Mouse (Mus musculus): ENCODE measurements around the gene Ogdhl. TPM values are rescaled to one million over a fixed set of nuclear protein-coding genes. Genes with fewer than 3 reads are reported as not detected.

The Ogdhl gene
- polyA plus RNA-seq (2015; fragmentation: Nextera tagmentation; extraction: Ambion mirVana): 0.49 and 0.58 TPM in 2 replicates

- no peaks in the 10 kb centered on the region for H3K36me3 ChIP-seq (replicated peaks; ENCODE audit: insufficient read depth, low read length)
- H3K27me3 ChIP-seq (ENCODE audit: insufficient read depth, low read length): no peaks in the 10 kb centered on the region
- no peaks in the 10 kb centered on the region for H3K9me3 ChIP-seq (ENCODE audit: low read length)
- peaks cover 4% of the 10 kb centered on the region for H3K4me1 ChIP-seq (ENCODE audit: insufficient read depth)
- DNase-seq (peak; percentile 78), ATAC-seq (peak; percentile 59)
- WGBS (ENCODE audit: insufficient replicate concordance): 4% methylated on average over 49 of the region's 50 CpGs
- peak within 1 kb of the TSS; percentile 84 for H3K4me2 ChIP-seq (ENCODE audit: low read depth, low read length)
- TF ChIP-seq EP300 (IDR thresholded peaks at IDR 0.05; ENCODE audit: low read depth): no peak
- TF ChIP-seq CTCF (IDR thresholded peaks at IDR 0.05; ENCODE audit: low read depth): no peak
- no peak within 1 kb of the TSS for H3K27ac ChIP-seq (ENCODE audit: low read depth)
- H3K4me3 ChIP-seq (ENCODE audit: low read depth, low read length): peak within 1 kb of the TSS; percentile 58
- 0 out of 2 replicates have a peak within 1 kb of the TSS, but pooled peaks have one; percentile 34 for H3K9ac ChIP-seq (replicated peaks)
Measured at GRCm38 (mm10) chr14:32321732-32322685, at the start of gene Ogdhl. Ogdhl (plus strand) TSS chr14:32322019.

- Histone ChIP-seq H3K27me3 (ENCODE audit: insufficient read depth, low read length) (no peaks in the 10 kb centered on the region), H3K9me3 (ENCODE audit: low read length) (no peaks in the 10 kb centered on the region), H3K4me3 (ENCODE audit: low read depth, low read length) (no peak overlapping the region), H3K36me3 (replicated peaks; ENCODE audit: insufficient read depth, low read length) (peaks cover 19% of the 10 kb centered on the region; the same call in 1 of the 2 replicates), H3K9ac (replicated peaks) (no peak overlapping the region), H3K27ac (ENCODE audit: low read depth) (no peak overlapping the region), H3K4me2 (ENCODE audit: low read depth, low read length) (no peak overlapping the region), H3K4me1 (ENCODE audit: insufficient read depth) (no peaks in the 10 kb centered on the region)
- ATAC-seq: no peak
- TF ChIP-seq EP300 (IDR thresholded peaks at IDR 0.05; ENCODE audit: low read depth) (no peak), CTCF (IDR thresholded peaks at IDR 0.05; ENCODE audit: low read depth) (no peak)
- 82% methylated on average over 12 of the region's 12 CpGs for WGBS (ENCODE audit: insufficient replicate concordance)
- no peak for DNase-seq
Measured at GRCm38 (mm10) chr14:32301622-32302021, 20.2 kb upstream of the Ogdhl start.

GRCm38 (mm10) chr14:32302423-32302822 lies 19.4 kb upstream of the Ogdhl start:
- Histone ChIP-seq H3K9me3 (ENCODE audit: low read length) (no peaks in the 10 kb centered on the region), H3K36me3 (replicated peaks; ENCODE audit: insufficient read depth, low read length) (peaks cover 19% of the 10 kb centered on the region; the same call in 1 of the 2 replicates), H3K4me3 (ENCODE audit: low read depth, low read length) (no peak overlapping the region), H3K4me2 (ENCODE audit: low read depth, low read length) (no peak overlapping the region), H3K9ac (replicated peaks) (no peak overlapping the region), H3K27me3 (ENCODE audit: insufficient read depth, low read length) (no peaks in the 10 kb centered on the region), H3K27ac (ENCODE audit: low read depth) (no peak overlapping the region), H3K4me1 (ENCODE audit: insufficient read depth) (no peaks in the 10 kb centered on the region)
- ATAC-seq (no peak), DNase-seq (no peak)
- TF ChIP-seq EP300 (IDR thresholded peaks at IDR 0.05; ENCODE audit: low read depth) (no peak), CTCF (IDR thresholded peaks at IDR 0.05; ENCODE audit: low read depth) (no peak)
- 88% methylated on average over 7 of the region's 7 CpGs for WGBS (ENCODE audit: insufficient replicate concordance)

DNA sequence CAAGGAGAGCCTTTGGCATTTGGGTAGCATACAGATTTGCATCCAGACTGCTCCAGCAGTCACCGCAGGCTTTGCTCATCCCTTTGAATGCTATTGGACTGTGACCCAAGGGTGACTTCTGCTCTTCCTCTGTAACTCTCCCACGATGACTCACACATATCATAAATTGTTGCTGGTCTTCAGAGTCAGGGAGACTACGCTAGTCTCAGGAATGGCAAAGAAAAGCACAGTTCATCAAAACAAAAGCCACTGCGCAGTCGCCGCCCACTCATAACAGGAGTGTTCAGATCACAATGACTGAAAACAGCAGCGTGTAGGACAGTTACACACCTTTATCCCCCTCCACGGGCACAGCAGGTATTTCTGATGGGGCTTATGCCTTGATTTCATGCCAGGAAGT lies 16.9 kb upstream of the Ogdhl start:
- no peaks in the 10 kb centered on the region for H3K27me3 ChIP-seq (ENCODE audit: insufficient read depth, low read length)
- H3K4me3 ChIP-seq (ENCODE audit: low read depth, low read length): no peak overlapping the region
- TF ChIP-seq CTCF (IDR thresholded peaks at IDR 0.05; ENCODE audit: low read depth): no peak
- no peak for TF ChIP-seq EP300 (IDR thresholded peaks at IDR 0.05; ENCODE audit: low read depth)
- H3K27ac ChIP-seq (ENCODE audit: low read depth): no peak overlapping the region
- no peak overlapping the region for H3K9ac ChIP-seq (replicated peaks)
- DNase-seq (peak; percentile 9), ATAC-seq (no peak)
- no peaks in the 10 kb centered on the region for H3K4me1 ChIP-seq (ENCODE audit: insufficient read depth)
- WGBS (ENCODE audit: insufficient replicate concordance): 83% methylated on average over 8 of the region's 8 CpGs
- no peaks in the 10 kb centered on the region for H3K9me3 ChIP-seq (ENCODE audit: low read length)
- H3K36me3 ChIP-seq (replicated peaks; ENCODE audit: insufficient read depth, low read length): peaks cover 4% of the 10 kb centered on the region; the same call in 1 of the 2 replicates
- no peak overlapping the region for H3K4me2 ChIP-seq (ENCODE audit: low read depth, low read length)

DNA sequence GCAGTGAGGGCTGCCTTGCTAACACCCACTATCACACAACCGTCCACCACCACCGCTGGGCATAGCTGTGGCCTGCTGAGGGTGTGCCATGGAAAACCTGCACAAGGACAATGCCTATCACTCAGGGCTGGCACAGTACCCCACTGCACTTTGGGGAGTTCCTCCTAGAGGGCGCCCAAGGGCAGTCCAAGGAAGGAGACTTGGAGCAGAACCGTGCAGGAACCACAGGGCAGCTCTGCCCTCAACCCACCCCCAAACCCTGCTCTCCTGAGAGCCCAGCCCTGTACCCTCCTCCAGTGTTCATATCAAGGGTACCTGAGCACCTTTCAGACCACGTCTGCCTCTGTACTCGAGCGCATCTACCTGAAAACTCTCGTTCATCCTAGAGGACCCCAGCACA lies 11.9 kb upstream of the Ogdhl start:
- no peaks in the 10 kb centered on the region for H3K36me3 ChIP-seq (replicated peaks; ENCODE audit: insufficient read depth, low read length)
- H3K27me3 ChIP-seq (ENCODE audit: insufficient read depth, low read length): no peaks in the 10 kb centered on the region
- H3K4me1 ChIP-seq (ENCODE audit: insufficient read depth): no peaks in the 10 kb centered on the region
- ATAC-seq (no peak), DNase-seq (peak; percentile 48)
- no peaks in the 10 kb centered on the region for H3K9me3 ChIP-seq (ENCODE audit: low read length)
- H3K27ac ChIP-seq (ENCODE audit: low read depth): no peak overlapping the region
- 44% methylated on average over 8 of the region's 8 CpGs for WGBS (ENCODE audit: insufficient replicate concordance)
- H3K4me3 ChIP-seq (ENCODE audit: low read depth, low read length): no peak overlapping the region
- peak; percentile 65 for TF ChIP-seq CTCF (IDR thresholded peaks at IDR 0.05; ENCODE audit: low read depth)
- TF ChIP-seq EP300 (IDR thresholded peaks at IDR 0.05; ENCODE audit: low read depth): no peak
- no peak overlapping the region for H3K9ac ChIP-seq (replicated peaks)
- H3K4me2 ChIP-seq (ENCODE audit: low read depth, low read length): no peak overlapping the region

DNA sequence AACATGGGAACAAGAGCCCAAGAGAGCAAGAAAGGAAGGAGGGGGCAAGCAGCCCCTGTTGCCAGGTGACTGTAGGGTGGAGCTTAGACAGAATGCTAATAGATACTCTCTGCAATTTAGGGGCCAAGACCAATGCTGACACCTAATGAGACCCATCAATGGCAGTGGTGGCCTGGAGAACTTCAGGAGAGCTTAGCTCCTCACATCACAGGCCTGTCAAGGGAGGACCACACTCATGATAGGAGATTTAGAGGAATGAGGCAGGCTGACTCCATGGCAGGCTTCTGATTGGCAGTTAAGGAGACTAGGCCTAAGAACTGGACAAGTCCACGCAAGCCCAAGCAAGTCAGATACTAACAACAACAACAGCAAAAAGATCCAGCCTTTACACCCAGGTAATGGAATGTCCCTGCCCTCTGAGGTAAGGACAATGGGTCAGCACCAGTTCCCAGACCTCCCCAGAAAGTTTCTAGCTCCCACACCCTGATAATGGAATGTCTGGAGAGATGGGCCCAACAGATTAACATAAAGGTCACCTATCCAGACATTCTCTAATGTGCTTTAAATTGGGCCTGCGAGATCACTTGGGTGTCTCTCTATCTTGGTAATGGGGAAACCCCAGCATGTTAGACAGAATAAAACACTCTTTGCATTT lies 10.3 kb upstream of the Ogdhl start:
- no peaks in the 10 kb centered on the region for H3K4me1 ChIP-seq (ENCODE audit: insufficient read depth)
- DNase-seq (no peak), ATAC-seq (no peak)
- no peak overlapping the region for H3K9ac ChIP-seq (replicated peaks)
- H3K4me2 ChIP-seq (ENCODE audit: low read depth, low read length): no peak overlapping the region
- no peaks in the 10 kb centered on the region for H3K27me3 ChIP-seq (ENCODE audit: insufficient read depth, low read length)
- 85% methylated on average over 2 of the region's 2 CpGs for WGBS (ENCODE audit: insufficient replicate concordance)
- no peak overlapping the region for H3K4me3 ChIP-seq (ENCODE audit: low read depth, low read length)
- H3K36me3 ChIP-seq (replicated peaks; ENCODE audit: insufficient read depth, low read length): no peaks in the 10 kb centered on the region
- TF ChIP-seq EP300 (IDR thresholded peaks at IDR 0.05; ENCODE audit: low read depth) (no peak), CTCF (IDR thresholded peaks at IDR 0.05; ENCODE audit: low read depth) (no peak)
- no peaks in the 10 kb centered on the region for H3K9me3 ChIP-seq (ENCODE audit: low read length)
- no peak overlapping the region for H3K27ac ChIP-seq (ENCODE audit: low read depth)

Data from liver, postnatal 0 days (tissue).